Mouse (Mus musculus) liver, embryonic 11.5 days (tissue): ENCODE measurements around the gene Hspb1. TPM values are rescaled to one million over a fixed set of nuclear protein-coding genes. Genes with fewer than 3 reads are reported as not detected.
A peak's percentile ranks its signal among the peaks of the same experiment; 100 is the strongest.

ENCODE experiments used
- ATAC-seq: fragments of 200-750 bp; cut with Nextera tagmentation; replicated peaks from 2 replicates; pipeline ENCODE4 v1.8.0; 2017; ENCODE audit warnings: moderate number of reproducible peaks, mild to moderate bottlenecking, moderate TSS enrichment, moderate library complexity; ENCODE audit not compliant: low FRiP score
- DNase-seq: peaks from one replicate; pipeline ENCODE4 v3.0.0-alpha.2; 2017; ENCODE audit warnings: low spot score
- H3K27ac ChIP-seq: fragments of 300-500 bp; sonication (generic); 2 replicates; pipeline ENCODE4 v1.5.1; 2014; ENCODE audit warnings: mild to moderate bottlenecking, low read depth, low read length, control low read depth
- H3K27me3 ChIP-seq: fragments of 300-500 bp; sonication (generic); replicated peaks from 2 replicates; pipeline ENCODE4 v1.6.1; 2014; ENCODE audit warnings: low read length, mixed read lengths; ENCODE audit not compliant: control insufficient read depth, insufficient read depth
- H3K36me3 ChIP-seq: fragments of 300-500 bp; sonication (generic); 2 replicates; pipeline ENCODE4 v1.6.1; 2014; ENCODE audit warnings: mild to moderate bottlenecking, low read length, moderate library complexity, mixed read lengths; ENCODE audit not compliant: control insufficient read depth, insufficient read depth
- H3K4me1 ChIP-seq: fragments of 300-500 bp; sonication (generic); replicated peaks from 2 replicates; pipeline ENCODE4 v1.6.1; 2014; ENCODE audit warnings: low read length, mixed read lengths; ENCODE audit not compliant: control insufficient read depth, insufficient read depth
- H3K4me2 ChIP-seq: fragments of 300-500 bp; sonication (generic); 2 replicates; pipeline ENCODE4 v1.6.1; 2014; ENCODE audit warnings: mild to moderate bottlenecking, control low read depth, moderate library complexity
- H3K4me3 ChIP-seq: fragments of 300-500 bp; sonication (generic); 2 replicates; pipeline ENCODE4 v1.5.1; 2014; ENCODE audit warnings: low read depth, low read length, control low read depth
- H3K9ac ChIP-seq: fragments of 300-500 bp; sonication (generic); 2 replicates; pipeline ENCODE4 v1.6.1; 2014; ENCODE audit warnings: low read depth, low read length, control low read depth
- H3K9me3 ChIP-seq: fragments of 300-500 bp; sonication (generic); 2 replicates; pipeline ENCODE4 v1.6.1; 2016; ENCODE audit warnings: low read length, inconsistent platforms, mixed read lengths; ENCODE audit not compliant: control insufficient read depth
- WGBS: fragments of 180-500 bp; shearing (Covaris S2); extraction: QIAGEN DNeasy Blood & Tissue Kit; methylation state at CpG from one replicate; pipeline ENCODE4 v1.1.7; 2014; 5-methylcytosine and 5-hydroxymethylcytosine counted together
- polyA plus RNA-seq: library from polyadenylated mRNA; unstranded; fragments of >200 nt; fragmentation: Nextera tagmentation; extraction: Ambion mirVana; gene quantifications from 2 replicates; pipeline ENCODE4 v1.2.1, GENCODE M21; 2014

Hspb1 gene
- polyA plus RNA-seq, 1 experiment from 2014 or later, result 22.1 TPM

GRCm38 (mm10) chr5:135935176-135935523 lies 47.4 kb downstream of the Hspb1 start:
- 52% methylated on average over 7 of the region's 7 CpGs for WGBS
- Histone ChIP-seq H3K9ac (peak overlapping the region; percentile 95), H3K9me3 (no peaks in the 10 kb centered on the region), H3K36me3 (peaks cover 13% of the 10 kb centered on the region), H3K4me1 (peaks cover 16% of the 10 kb centered on the region), H3K27me3 (no peaks in the 10 kb centered on the region), H3K27ac (peak overlapping the region; percentile 98), H3K4me2 (peak overlapping the region; percentile 65), H3K4me3 (peak overlapping the region; percentile 89)
- ATAC-seq, result peak; percentile 8; the same call in 1 of the 2 replicates
- no peak for DNase-seq

- Histone ChIP-seq H3K4me2 (peak overlapping the region; percentile 65), H3K9ac (no peak overlapping the region), H3K36me3 (peaks cover 8% of the 10 kb centered on the region), H3K4me1 (peaks cover 16% of the 10 kb centered on the region), H3K27ac (peak overlapping the region; percentile 98; the same call in 1 of the 2 replicates), H3K9me3 (no peaks in the 10 kb centered on the region), H3K4me3 (no peak overlapping the region), H3K27me3 (no peaks in the 10 kb centered on the region)
- no peak for DNase-seq
- no peak for ATAC-seq
- WGBS, result 78% methylated on average over 6 of the region's 6 CpGs
Observed at GRCm38 (mm10) chr5:135935641-135936190, 48.0 kb downstream of the Hspb1 start.

Other genes starting within 250 kb of the Hspb1 start
- gene Por, start 217.9 kb upstream of the Hspb1 start, polyA plus RNA-seq, result 48.1 and 49.3 TPM in 2 replicates
- 23.2 and 23.7 TPM in 2 replicates for gene Tmem120a, start 143.5 kb upstream of the Hspb1 start, polyA plus RNA-seq
- 0.29 TPM in 1 of 2 replicates, not detected in the other for gene Styxl1, start 109.5 kb upstream of the Hspb1 start, polyA plus RNA-seq
- 625 and 635 TPM in 2 replicates for gene Mdh2, start 109.4 kb upstream of the Hspb1 start, polyA plus RNA-seq
- gene Srrm3, start 81.0 kb upstream of the Hspb1 start, polyA plus RNA-seq, result 0.04 and 0.16 TPM in 2 replicates
- 97.3 and 99.8 TPM in 2 replicates for gene Ywhag, start 46.7 kb downstream of the Hspb1 start, polyA plus RNA-seq
- 3.0 and 3.1 TPM in 2 replicates for gene Ssc4d, start 86.6 kb downstream of the Hspb1 start, polyA plus RNA-seq
- not detected in 2 replicates for gene Zp3, start 92.2 kb downstream of the Hspb1 start, polyA plus RNA-seq
- gene Dtx2, start 106.9 kb downstream of the Hspb1 start, polyA plus RNA-seq, result 20.0 and 20.3 TPM in 2 replicates
- gene Upk3b, start 150.6 kb downstream of the Hspb1 start, polyA plus RNA-seq, result 15.2 and 16.6 TPM in 2 replicates
- gene Upk3bl, start 166.6 kb downstream of the Hspb1 start, polyA plus RNA-seq, result 0.78 and 0.97 TPM in 2 replicates
- 1.7 TPM in 2 replicates for gene Rasa4, start 196.0 kb downstream of the Hspb1 start, polyA plus RNA-seq
- 253 and 261 TPM in 2 replicates for gene Polr2j, start 228.7 kb downstream of the Hspb1 start, polyA plus RNA-seq
- 69.0 and 70.3 TPM in 2 replicates for gene Lrwd1, start 248.2 kb downstream of the Hspb1 start, polyA plus RNA-seq
- 20.3 and 24.9 TPM in 2 replicates for gene Alkbh4, start 248.2 kb downstream of the Hspb1 start, polyA plus RNA-seq